Mouse (Mus musculus): ENCODE measurements around the gene Fam69b.

DNA sequence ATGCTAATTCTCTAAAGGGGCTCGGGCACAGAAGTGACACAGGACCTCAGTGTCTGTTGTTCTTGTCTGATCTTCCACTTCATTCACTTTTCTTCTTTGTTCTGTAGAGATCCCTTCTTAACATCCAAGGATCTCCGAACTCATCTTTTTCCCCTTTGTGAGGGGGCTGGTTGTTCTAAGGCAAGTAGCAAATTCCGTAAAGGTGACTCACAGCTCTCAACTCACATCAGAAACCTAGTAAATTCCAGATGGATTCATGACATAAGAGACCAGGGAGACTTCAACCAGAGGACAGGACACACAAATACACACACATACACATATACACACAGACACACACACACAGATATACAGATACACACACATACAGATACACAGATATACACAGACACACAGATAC lies 17.7 kb upstream of the Fam69b start:
- TF ChIP-seq EP300 (IDR thresholded peaks at IDR 0.05; ENCODE audit: insufficient read depth, low read depth, low read length) (no peak), CTCF (IDR thresholded peaks at IDR 0.05) (no peak), POLR2A (IDR thresholded peaks at IDR 0.05; ENCODE audit: insufficient read depth, low read depth, low read length) (no peak)

All from heart, adult 2 months (tissue).